Mouse (Mus musculus) layer of hippocampus, adult 2 months (tissue): ENCODE results near the gene Crybb1. TPM values are rescaled to one million over a fixed set of nuclear protein-coding genes. Genes with fewer than 3 reads are reported as not detected.

Experiments used
- DNase-seq, 2 experiments: peaks; one replicate each; pipeline ENCODE4 v3.0.0; 2022; ENCODE audit warnings: low spot score in 2 of 2
- H3K27ac ChIP-seq: fragments of 200-600 bp; 2 replicates; pipeline ENCODE4 v1.8.1; 2022
- H3K4me3 ChIP-seq: fragments of 200-600 bp; 2 replicates; pipeline ENCODE4 v1.8.1; 2022; ENCODE audit warnings: mild to moderate bottlenecking
- CTCF ChIP-seq: fragments of 200-600 bp; conservative IDR thresholded peaks from 2 replicates; pipeline ENCODE4 v1.8.1; 2022; ENCODE audit warnings: antibody characterized with exemption, mild to moderate bottlenecking, moderate library complexity
- total RNA-seq, 2 experiments: library from RNA; stranded (reverse); gene quantifications; 2 replicates each; pipeline ENCODE4 v1.2.3; 2021

The Crybb1 gene
- total RNA-seq, 2 experiments from 2014 or later, result 6.4 to 7.8 TPM

- no peak overlapping the region for H3K27ac ChIP-seq
Measured at GRCm38 (mm10) chr5:112259862-112260650, 4.4 kb downstream of the Crybb1 start.

GRCm38 (mm10) chr5:112260818-112261217 is 5.2 kb downstream of the Crybb1 start:
- Histone ChIP-seq H3K27ac (no peak overlapping the region), H3K4me3 (no peak overlapping the region)
- TF ChIP-seq CTCF, result no peak
- no peak for DNase-seq

More at GRCm38 (mm10) chr5:112259862-112260650, 4.4 kb downstream of the Crybb1 start:
- TF ChIP-seq CTCF, result no peak
- DNase-seq, result no peak
- no peak overlapping the region for H3K4me3 ChIP-seq

- TF ChIP-seq CTCF, result no peak
- Histone ChIP-seq H3K4me3 (no peak overlapping the region), H3K27ac (no peak overlapping the region)
- no peak for DNase-seq
Measured at GRCm38 (mm10) chr5:112264099-112264498, 8.5 kb downstream of the Crybb1 start.

GRCm38 (mm10) chr5:112265110-112265509 is 9.5 kb downstream of the Crybb1 start:
- no peak for TF ChIP-seq CTCF
- no peak overlapping the region for H3K27ac ChIP-seq
- H3K4me3 ChIP-seq, result no peak overlapping the region
- no peak for DNase-seq

GRCm38 (mm10) chr5:112265515-112265914 is 9.9 kb downstream of the Crybb1 start:
- Histone ChIP-seq H3K4me3 (no peak overlapping the region), H3K27ac (peak overlapping the region; percentile 32; the same call in 1 of the 2 replicates)
- no peak for TF ChIP-seq CTCF
- DNase-seq, result no peak

- DNase-seq, result no peak
- no peak for TF ChIP-seq CTCF
- peak overlapping the region; percentile 32; the same call in 1 of the 2 replicates for H3K27ac ChIP-seq
- no peak overlapping the region for H3K4me3 ChIP-seq
Measured at GRCm38 (mm10) chr5:112266011-112266777, 10.6 kb downstream of the Crybb1 start.

GRCm38 (mm10) chr5:112270764-112271541 is 15.3 kb downstream of the Crybb1 start:
- no peak for TF ChIP-seq CTCF
- Histone ChIP-seq H3K27ac (peak overlapping the region; percentile 80), H3K4me3 (no peak overlapping the region; the same call in 1 of the 2 replicates)
- peak; percentile 41 to 46 for DNase-seq

GRCm38 (mm10) chr5:112272934-112273333 is 17.3 kb downstream of the Crybb1 start:
- Histone ChIP-seq H3K27ac (no peak overlapping the region), H3K4me3 (no peak overlapping the region)
- no peak for TF ChIP-seq CTCF
- no peak for DNase-seq

GRCm38 (mm10) chr5:112273746-112274463 is 18.3 kb downstream of the Crybb1 start:
- no peak for TF ChIP-seq CTCF
- no peak for DNase-seq
- H3K27ac ChIP-seq, result no peak overlapping the region
- no peak overlapping the region for H3K4me3 ChIP-seq

- TF ChIP-seq CTCF, result no peak
- peak overlapping the region; percentile 74; the same call in 1 of the 2 replicates for H3K27ac ChIP-seq
- DNase-seq, result no peak
- H3K4me3 ChIP-seq, result peak overlapping the region; percentile 88; the same call in 1 of the 2 replicates
Measured at GRCm38 (mm10) chr5:112275021-112275804, 19.6 kb downstream of the Crybb1 start.

- TF ChIP-seq CTCF, result peak; percentile 52
- H3K4me3 ChIP-seq, result peak within 1 kb of the TSS; percentile 88
- H3K27ac ChIP-seq, result peak within 1 kb of the TSS; percentile 96
- DNase-seq, result peak; percentile 100
Measured at GRCm38 (mm10) chr5:112276267-112276873, 20.8 kb downstream of the Crybb1 start, which contains the start of gene Tpst2. Tpst2 (plus strand) TSS chr5:112276691.
